Mouse (Mus musculus): ENCODE results near the gene Ngfr. TPM values are rescaled to one million over a fixed set of nuclear protein-coding genes. Genes with fewer than 3 reads are reported as not detected.

Ngfr gene
- 1 to 10 TPM; 1.3 TPM for total RNA-seq (2021)
- long read RNA-seq, experiment 1: 0 reads
- long read RNA-seq, experiment 2: 0 reads

DNA sequence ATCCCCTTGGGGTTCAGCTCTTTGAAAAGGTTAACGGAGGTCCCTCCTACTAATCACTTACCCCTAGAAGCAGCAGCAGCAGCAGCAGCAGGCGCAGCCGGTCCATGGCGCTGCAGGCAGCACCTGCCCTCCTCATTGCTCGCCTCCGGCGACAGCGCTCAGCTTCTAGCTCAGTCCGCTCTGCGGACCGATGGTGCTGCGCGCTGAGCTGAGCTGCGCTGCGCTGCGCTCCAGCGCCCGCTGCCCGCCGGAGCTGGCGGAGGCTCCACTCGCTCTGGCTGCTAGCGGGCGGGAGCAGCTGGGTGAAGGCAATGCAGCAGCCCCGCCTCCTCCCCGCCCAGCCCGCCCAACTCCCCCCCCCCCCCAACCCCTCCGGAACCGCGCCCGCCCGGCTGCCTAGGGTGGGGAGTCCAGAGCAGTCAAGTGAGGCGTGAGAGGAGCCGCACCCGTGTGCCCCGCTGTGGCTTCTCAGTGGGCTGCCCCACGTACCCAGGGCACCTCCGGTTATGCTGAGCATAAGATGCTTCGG is at the start of gene Ngfr:
TSS of gene Ngfr (minus strand) at position 313 of the 529 bp plus-strand sequence.
- peak in 1 of 2 experiments; percentile 30 for DNase-seq (ENCODE audit: low spot score in 2 of 2)
- no peak for TF ChIP-seq CTCF (conservative IDR thresholded peaks at IDR 0.05)
- H3K4me3 ChIP-seq: peak within 1 kb of the TSS; percentile 27
- H3K27ac ChIP-seq: no peak within 1 kb of the TSS

DNA sequence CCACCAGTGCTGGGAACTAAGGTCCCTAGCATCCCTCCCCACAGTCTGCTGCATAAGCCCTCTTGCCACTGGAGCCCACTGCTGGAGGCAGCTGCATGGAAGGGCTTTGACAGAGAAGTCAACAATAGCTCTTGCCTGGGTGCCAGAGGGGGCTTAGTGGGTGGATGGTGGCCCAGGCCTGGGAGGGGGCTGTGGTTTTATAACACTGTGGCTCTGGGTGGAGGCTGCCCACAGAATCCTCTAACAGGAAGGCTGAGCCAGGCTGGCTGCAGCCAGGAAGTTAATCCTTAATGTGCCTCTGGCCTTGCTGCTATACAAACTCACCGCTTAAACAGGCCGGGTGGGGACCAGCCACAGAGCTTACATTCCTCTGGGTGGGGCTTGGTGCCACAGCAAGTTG is 47.5 kb upstream of the Ngfr start:
- no peak for DNase-seq (ENCODE audit: low spot score in 2 of 2)
- no peak overlapping the region for H3K4me3 ChIP-seq
- TF ChIP-seq CTCF (conservative IDR thresholded peaks at IDR 0.05): no peak

DNA sequence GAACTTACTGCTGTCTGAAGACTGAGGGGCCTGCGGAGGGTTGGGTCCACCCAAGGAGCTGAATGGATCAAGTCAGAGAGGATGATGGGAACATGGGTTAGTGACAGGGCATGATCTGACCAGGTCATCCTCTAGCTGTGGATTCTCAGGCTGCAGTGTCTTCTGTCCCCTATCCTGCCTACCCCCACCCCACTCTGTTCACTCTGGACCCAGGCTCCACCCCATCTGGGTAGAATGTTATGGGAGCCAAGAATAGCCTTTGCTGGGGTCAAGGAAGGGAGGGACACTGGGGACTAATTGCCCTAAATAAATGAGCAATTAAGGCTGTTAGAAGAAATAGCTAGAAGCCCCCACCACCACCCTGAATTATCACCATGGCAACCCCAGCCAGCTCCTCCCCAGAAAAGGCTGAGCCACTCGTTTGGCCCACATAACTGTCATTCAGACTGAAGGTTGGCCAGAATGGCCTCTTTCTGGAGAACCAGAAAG is 46.0 kb upstream of the Ngfr start:
- TF ChIP-seq CTCF (conservative IDR thresholded peaks at IDR 0.05): no peak
- Histone ChIP-seq H3K4me3 (no peak overlapping the region), H3K27ac (no peak overlapping the region)
- DNase-seq (ENCODE audit: low spot score in 2 of 2): no peak

More for the DNA sequence above, 47.5 kb upstream of the Ngfr start:
- no peak overlapping the region for H3K27ac ChIP-seq

DNA sequence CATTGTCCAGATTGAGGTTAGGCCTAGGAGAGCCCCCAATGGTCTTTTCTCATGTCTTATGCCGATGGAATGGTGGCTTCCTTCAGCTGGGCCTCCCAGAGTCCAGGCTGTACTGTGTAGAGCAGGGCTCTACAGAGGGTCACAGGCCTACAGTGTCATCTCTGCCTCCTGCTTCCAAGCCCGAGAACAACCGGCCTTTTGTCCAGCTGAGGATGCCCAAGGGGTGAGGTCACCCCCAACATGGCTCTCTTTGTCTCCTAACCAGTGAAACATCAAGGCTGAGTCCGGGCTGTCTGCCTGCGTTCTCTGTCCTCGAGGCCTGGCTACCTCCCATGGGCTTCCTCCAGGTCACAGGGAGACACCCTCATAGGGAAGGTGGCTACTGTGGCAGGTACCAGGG is 44.9 kb upstream of the Ngfr start:
- Histone ChIP-seq H3K4me3 (no peak overlapping the region), H3K27ac (peak overlapping the region; percentile 72)
- no peak for TF ChIP-seq CTCF (conservative IDR thresholded peaks at IDR 0.05)
- DNase-seq (ENCODE audit: low spot score in 2 of 2): peak in 1 of 2 experiments; percentile 34

DNA sequence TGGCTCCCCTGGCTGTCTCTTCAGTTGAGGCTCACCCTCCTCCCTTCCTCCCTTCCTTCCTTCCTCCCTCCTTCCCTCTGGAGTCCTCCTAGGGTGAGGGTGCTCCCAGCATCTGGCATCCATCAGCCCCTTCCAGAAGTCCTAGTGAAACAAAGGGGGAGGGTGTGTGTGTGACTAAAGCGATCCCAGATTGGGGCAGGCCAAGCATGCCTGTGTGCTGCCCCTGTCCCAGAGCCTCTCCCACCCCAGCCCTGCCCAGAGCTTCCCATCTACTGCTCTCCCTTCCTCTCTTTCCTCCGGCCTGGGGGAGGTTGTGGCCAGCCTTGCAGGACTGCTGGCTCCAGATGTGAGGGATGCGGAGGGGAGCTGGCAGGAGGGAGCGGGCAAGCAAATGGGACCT is 43.8 kb upstream of the Ngfr start:
- no peak for DNase-seq (ENCODE audit: low spot score in 2 of 2)
- TF ChIP-seq CTCF (conservative IDR thresholded peaks at IDR 0.05): no peak
- no peak overlapping the region for H3K27ac ChIP-seq
- no peak overlapping the region for H3K4me3 ChIP-seq

DNA sequence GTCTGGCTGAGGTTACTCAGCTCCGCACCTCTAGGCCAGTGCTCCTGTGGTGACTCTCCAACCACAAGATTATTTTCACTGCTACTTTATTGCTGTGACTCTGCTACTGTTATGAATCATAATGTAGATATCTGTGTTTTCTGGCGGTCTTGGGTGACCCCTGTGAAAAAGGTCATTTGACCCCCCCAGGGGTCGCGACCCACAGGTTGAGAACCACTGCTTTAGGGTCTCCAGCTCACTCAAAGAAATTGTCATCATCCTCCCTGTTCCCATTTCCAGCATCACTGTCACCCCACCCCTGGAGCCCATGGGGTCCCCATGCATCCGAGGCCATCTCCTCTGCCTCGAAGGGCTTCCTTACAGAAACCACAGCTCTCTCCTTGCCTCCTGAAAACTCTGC is 43.0 kb upstream of the Ngfr start:
- H3K4me3 ChIP-seq: no peak overlapping the region
- H3K27ac ChIP-seq: no peak overlapping the region
- TF ChIP-seq CTCF (conservative IDR thresholded peaks at IDR 0.05): no peak
- no peak for DNase-seq (ENCODE audit: low spot score in 2 of 2)

DNA sequence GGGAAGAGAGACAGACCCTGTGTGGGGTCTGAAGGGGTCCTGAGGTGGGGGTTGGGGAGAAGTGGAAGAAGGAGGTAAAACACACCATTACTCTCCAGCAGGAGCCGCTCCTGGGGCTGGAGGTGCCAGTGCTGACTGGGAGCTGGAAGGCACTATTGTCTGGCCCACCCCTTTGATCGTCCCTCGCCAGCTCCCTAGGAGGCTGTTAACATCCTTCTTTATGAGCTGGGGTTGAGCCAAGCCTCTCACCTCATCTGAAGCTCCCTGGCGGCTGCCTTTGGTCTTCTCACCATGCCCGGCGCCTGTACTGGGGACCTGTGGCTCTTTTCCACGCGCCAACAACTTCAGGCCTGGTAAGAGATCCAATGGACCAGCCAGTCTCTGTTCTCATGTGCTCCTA is 34.9 kb upstream of the Ngfr start:
- TF ChIP-seq CTCF (conservative IDR thresholded peaks at IDR 0.05): no peak
- DNase-seq (ENCODE audit: low spot score in 2 of 2): no peak
- no peak overlapping the region for H3K4me3 ChIP-seq
- H3K27ac ChIP-seq: no peak overlapping the region

DNA sequence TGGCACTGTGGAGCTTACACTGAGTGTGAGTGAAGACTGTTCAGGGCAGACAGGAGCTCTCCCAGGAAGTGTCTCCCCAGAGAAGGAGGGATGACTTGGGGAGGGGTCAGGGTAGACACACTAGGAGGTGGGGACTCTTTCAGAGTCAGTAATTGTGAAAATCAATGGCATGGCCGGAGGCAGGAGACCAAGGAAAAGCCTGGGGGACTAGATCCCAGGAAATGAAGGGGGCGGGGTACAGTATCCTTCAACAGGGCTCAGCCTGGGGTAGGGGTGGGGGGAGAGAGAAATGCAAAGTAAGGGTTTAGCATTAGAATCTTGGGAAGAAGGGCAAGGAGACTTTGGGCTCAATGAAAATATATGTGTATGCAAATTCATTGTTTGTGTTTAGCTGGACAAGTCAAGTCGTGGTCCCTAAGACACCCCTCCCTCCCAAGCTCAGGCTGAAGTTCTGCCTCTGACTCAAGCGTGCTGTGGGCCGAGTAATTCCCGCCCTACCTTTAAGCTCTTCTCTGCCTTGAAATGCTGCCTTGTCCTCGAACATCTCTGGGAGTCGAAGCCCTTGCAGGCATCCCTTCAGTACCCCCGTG is 34.1 kb upstream of the Ngfr start:
- DNase-seq (ENCODE audit: low spot score in 2 of 2): no peak
- Histone ChIP-seq H3K27ac (no peak overlapping the region), H3K4me3 (no peak overlapping the region)
- TF ChIP-seq CTCF (conservative IDR thresholded peaks at IDR 0.05): no peak

DNA sequence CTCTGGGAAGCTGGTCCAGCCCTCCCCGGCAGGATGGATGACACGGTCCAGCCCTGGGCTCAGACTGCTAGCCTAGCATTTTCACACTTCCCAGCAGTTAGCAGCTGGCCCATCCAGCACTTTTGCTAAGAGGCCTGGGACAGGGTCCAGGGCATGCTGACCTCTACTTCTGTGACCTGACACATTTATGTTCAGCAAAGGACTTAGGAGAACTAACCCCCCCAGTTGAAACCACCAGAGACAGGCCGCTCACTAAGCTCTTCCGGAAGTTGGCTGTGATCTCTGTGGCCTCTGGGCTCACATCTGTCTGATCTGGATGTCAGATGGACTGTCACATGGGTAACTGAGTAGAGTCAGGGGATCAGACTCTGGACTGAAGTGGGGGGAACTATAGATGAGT is 33.5 kb upstream of the Ngfr start:
- H3K27ac ChIP-seq: no peak overlapping the region
- no peak overlapping the region for H3K4me3 ChIP-seq
- TF ChIP-seq CTCF (conservative IDR thresholded peaks at IDR 0.05): no peak
- no peak for DNase-seq (ENCODE audit: low spot score in 2 of 2)

DNA sequence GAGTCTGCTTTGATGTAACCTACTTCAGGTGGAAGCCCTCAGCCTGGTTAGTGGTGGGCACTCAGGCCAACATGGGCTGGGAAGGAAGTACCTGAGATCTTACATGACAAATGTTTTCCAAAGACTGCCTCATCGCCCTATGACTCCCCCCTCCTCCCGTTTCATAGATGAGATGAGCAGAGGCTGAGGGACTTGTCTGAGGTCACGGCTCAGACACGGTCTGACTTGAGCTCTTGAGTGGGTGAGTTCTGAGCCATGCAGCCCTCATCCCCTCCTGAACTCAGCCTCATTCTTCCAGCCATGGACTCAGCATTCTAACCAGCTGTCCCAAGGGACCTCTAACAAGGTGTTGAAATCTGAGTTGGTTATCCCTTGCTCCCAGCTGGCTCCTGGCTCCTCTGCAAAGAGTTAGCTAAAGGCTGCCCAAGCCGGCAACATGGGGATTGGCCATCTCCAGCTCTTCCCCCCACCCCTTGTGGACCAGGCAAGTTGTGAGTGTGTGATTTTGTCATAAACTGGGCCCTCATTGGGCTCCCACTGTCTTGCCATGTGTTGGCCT is 32.4 kb upstream of the Ngfr start:
- no peak for TF ChIP-seq CTCF (conservative IDR thresholded peaks at IDR 0.05)
- Histone ChIP-seq H3K4me3 (no peak overlapping the region), H3K27ac (no peak overlapping the region)
- DNase-seq (ENCODE audit: low spot score in 2 of 2): no peak

DNA sequence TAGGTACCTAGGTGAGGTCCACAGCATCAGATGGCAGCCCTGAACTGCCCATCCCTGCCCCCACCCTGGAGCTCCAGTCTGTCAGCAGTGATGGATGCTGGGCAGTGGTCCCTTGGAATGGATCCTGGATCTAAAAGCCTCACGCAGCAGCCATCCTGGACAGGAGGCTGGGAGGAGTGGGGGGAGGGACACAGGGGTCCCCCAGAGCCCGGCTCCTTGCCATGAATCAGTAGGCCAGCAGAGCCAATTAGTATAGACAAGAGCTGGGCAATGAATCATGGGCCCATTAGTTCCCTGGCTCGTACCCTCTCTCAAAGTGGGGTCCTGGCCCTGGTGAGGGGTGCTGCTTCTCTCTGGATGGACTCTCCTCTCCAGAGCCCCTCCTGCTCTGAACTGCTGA is 31.5 kb upstream of the Ngfr start:
- DNase-seq (ENCODE audit: low spot score in 2 of 2): no peak
- no peak overlapping the region for H3K27ac ChIP-seq
- no peak for TF ChIP-seq CTCF (conservative IDR thresholded peaks at IDR 0.05)
- H3K4me3 ChIP-seq: no peak overlapping the region

DNA sequence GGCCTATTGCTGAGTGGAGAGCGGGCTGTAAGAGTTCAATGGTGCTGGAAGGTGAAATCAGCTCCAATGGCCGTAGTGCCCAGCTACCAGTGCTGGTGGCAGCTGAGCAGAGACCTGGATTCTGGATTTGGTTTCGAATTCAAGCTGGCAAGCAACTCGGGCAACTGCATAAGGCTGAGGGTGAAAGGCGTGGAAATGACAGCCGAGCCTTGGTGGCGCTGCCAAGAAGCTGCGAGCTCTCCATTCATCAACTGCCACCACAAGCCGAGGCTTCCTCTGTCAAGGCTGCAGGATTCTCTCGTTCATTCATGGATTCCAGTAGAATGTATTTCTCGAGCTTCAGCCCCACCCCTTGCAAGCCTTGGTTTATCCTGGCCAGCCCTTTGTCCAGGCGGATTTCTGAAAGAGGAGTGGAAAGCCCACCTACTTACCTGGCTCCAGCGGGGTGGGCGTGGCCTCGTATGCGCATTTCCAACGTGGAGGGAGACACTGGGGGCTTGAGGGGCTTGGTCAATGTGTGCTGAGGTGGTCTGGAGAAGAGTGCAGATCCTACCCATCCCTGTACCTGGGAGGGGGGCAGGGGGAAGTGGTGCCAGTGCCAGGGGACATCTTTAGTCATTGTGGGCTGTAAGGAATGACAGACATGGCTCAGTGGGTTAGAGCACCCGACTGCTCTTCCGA is 30.4 kb upstream of the Ngfr start:
- Histone ChIP-seq H3K4me3 (peak overlapping the region; percentile 23; the same call in 1 of the 2 replicates), H3K27ac (no peak overlapping the region)

DNA sequence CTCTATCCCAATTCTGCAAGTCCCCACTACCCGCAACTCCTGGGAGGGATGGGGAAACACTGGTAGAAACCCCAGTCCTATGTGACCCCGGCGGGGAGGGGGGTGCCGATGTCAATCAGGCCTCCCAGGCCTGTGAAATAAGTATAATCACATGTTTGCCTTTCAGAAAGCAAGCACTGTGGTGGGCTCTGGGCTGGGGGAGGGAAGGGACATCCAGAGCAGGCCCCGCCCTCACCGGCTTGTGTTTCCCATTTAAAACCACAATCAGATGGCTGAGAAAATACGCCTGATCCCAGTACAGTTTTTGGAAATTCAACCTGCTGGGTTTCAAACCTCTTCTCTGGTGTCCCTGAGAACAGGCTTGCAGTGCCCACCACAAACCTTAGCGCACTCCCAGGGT is 27.2 kb upstream of the Ngfr start:
- Histone ChIP-seq H3K4me3 (no peak overlapping the region), H3K27ac (no peak overlapping the region)
- no peak for DNase-seq (ENCODE audit: low spot score in 2 of 2)
- TF ChIP-seq CTCF (conservative IDR thresholded peaks at IDR 0.05): no peak

More for the DNA sequence above, 30.4 kb upstream of the Ngfr start:
- DNase-seq (ENCODE audit: low spot score in 2 of 2): peak; percentile 36 to 47
- no peak for TF ChIP-seq CTCF (conservative IDR thresholded peaks at IDR 0.05)
